Mouse (Mus musculus) myocyte (in vitro differentiated cells): ENCODE measurements around the gene Arhgap9.

Experiments
- E2F4 ChIP-seq: IDR thresholded peaks from one replicate; pipeline ENCODE4 v1.6.1; 2011; ENCODE audit warnings: mild to moderate bottlenecking, control low read depth, moderate library complexity; ENCODE audit not compliant: insufficient read depth
- MAX ChIP-seq: IDR thresholded peaks from one replicate; pipeline ENCODE4 v1.6.1; 2011; ENCODE audit warnings: low read depth, mild to moderate bottlenecking, control low read depth
- POLR2A ChIP-seq: IDR thresholded peaks from one replicate; pipeline ENCODE4 v1.6.1; 2011; ENCODE audit warnings: low read depth, mild to moderate bottlenecking, control low read depth, moderate library complexity; ENCODE audit not compliant: insufficient read length
- POLR2AphosphoS2 ChIP-seq: IDR thresholded peaks from one replicate; pipeline ENCODE4 v1.6.1; 2011; ENCODE audit warnings: low read depth, control low read depth; ENCODE audit not compliant: insufficient read length
- REST ChIP-seq: IDR thresholded peaks from one replicate; pipeline ENCODE4 v1.6.1; 2011; ENCODE audit warnings: mild to moderate bottlenecking, control low read depth, moderate library complexity; ENCODE audit not compliant: insufficient read depth, insufficient read length
- TCF12 ChIP-seq: IDR thresholded peaks from one replicate; pipeline ENCODE4 v1.6.1; 2011; ENCODE audit warnings: mild to moderate bottlenecking, control low read depth; ENCODE audit not compliant: poor library complexity, insufficient read depth, severe bottlenecking
- USF1 ChIP-seq: IDR thresholded peaks from one replicate; pipeline ENCODE4 v1.6.1; 2011; ENCODE audit warnings: low read depth, mild to moderate bottlenecking, control low read depth, moderate library complexity

DNA sequence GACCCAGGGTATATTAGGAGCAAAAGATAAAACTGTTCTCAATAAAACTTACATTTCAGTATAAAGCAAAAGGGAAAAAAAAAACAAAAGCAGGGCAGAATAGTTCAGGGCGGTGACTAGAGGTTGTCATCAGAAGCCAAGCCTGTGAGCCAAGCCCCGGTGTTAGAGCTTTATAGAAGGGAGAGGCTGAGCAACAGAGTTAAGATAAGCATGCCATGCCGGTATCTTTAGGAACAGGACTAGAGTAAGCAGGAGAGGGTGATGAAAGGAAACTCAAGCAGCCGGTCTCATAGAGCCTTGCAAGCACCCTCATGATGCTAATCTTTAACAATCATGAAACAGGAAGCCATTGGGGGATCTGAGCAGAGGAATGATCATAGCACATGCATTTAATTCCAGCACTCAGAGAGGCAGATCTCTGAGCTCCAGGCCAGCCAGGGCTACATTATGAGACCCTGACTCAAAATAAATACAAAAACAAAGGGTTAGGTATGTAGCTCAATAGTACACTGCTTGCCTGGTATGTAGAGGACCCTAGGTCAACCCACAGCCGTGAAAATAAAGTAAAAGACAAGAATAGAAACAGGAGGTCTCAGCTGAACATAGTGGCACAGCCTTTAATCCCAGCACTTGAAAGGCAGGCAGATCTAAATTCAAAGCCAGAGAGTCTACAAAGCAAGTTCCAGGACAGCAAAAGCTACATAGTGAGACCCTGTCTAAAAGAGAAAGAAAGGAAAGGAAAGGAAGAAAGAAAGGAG lies 29.7 kb upstream of the Arhgap9 start:
- TF ChIP-seq POLR2AphosphoS2 (no peak), POLR2A (no peak), E2F4 (no peak), REST (no peak), USF1 (no peak), TCF12 (no peak), MAX (no peak)
